Mouse (Mus musculus) intestine, embryonic 16.5 days (tissue): Measurements from ENCODE around the gene 3110040N11Rik. TPM values are rescaled to one million over a fixed set of nuclear protein-coding genes. Genes with fewer than 3 reads are reported as not detected.

Source experiments
- ATAC-seq: fragments of 200-750 bp; cut with Nextera tagmentation; 2 replicates; pipeline ENCODE4 v1.8.0; 2017; ENCODE audit warnings: moderate TSS enrichment, moderate library complexity
- H3K27ac ChIP-seq: fragments of 300-500 bp; sonication (generic); 2 replicates; pipeline ENCODE4 v1.5.1; 2014; ENCODE audit warnings: mild to moderate bottlenecking, low read length
- H3K27me3 ChIP-seq: fragments of 300-500 bp; sonication (generic); replicated peaks from 2 replicates; pipeline ENCODE4 v1.6.1; 2014; ENCODE audit warnings: low read length, control low read depth, mixed read lengths; ENCODE audit not compliant: control insufficient read depth, insufficient read depth
- H3K36me3 ChIP-seq: fragments of 300-500 bp; sonication (generic); 2 replicates; pipeline ENCODE4 v1.6.1; 2014; ENCODE audit warnings: low read length, control low read depth; ENCODE audit not compliant: control insufficient read depth, insufficient read depth
- H3K4me1 ChIP-seq: fragments of 300-500 bp; sonication (generic); 2 replicates; pipeline ENCODE4 v1.6.1; 2014; ENCODE audit warnings: low read length, control low read depth, mixed read lengths; ENCODE audit not compliant: control insufficient read depth, insufficient read depth
- H3K4me2 ChIP-seq: fragments of 300-500 bp; sonication (generic); 2 replicates; pipeline ENCODE4 v1.6.1; 2014; ENCODE audit warnings: low read depth, low read length, control low read depth
- H3K4me3 ChIP-seq: fragments of 300-500 bp; sonication (generic); 2 replicates; pipeline ENCODE4 v1.5.1; 2014; ENCODE audit warnings: mild to moderate bottlenecking, low read length
- H3K9ac ChIP-seq: fragments of 300-500 bp; sonication (generic); 2 replicates; pipeline ENCODE4 v1.6.1; 2014; ENCODE audit warnings: low read depth, low read length
- H3K9me3 ChIP-seq: fragments of 300-500 bp; sonication (generic); 2 replicates; pipeline ENCODE4 v1.6.1; 2016; ENCODE audit warnings: low read length, control low read depth; ENCODE audit not compliant: control insufficient read depth
- WGBS: fragments of 180-500 bp; shearing (Covaris S2); extraction: QIAGEN DNeasy Blood & Tissue Kit; methylation state at CpG from one replicate; pipeline ENCODE4 v1.1.7; 2014; 5-methylcytosine and 5-hydroxymethylcytosine counted together
- polyA plus RNA-seq: library from polyadenylated mRNA; unstranded; fragments of >200 nt; fragmentation: Nextera tagmentation; extraction: Ambion mirVana; gene quantifications from 2 replicates; pipeline ENCODE4 v1.2.1, GENCODE M21; 2015

The 3110040N11Rik gene
- polyA plus RNA-seq, 1 experiment from 2014 or later: 59.6 TPM

DNA sequence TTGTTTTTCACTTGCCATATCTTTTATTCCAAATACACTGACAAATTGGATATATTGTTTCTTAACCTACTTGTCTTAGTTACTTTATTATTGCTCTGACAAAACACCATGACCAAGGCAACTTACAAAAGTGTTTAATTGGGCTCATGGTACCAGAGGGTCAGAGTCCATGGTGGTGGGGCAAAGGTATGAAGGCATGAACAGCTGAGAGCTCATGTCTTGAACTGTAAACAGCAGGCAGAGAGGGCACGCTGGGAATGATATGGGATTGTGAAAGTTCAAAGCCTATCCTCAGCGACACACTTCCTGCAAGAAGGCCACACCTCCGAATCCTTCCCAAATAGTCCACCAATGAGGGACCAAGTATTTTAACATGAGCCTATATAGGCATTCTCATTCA is 41.3 kb downstream of the 3110040N11Rik start:
- H3K4me3 ChIP-seq: no peak overlapping the region
- no peak overlapping the region for H3K4me2 ChIP-seq
- no peak for ATAC-seq
- H3K36me3 ChIP-seq: no peaks in the 10 kb centered on the region
- H3K4me1 ChIP-seq: no peaks in the 10 kb centered on the region
- no peaks in the 10 kb centered on the region for H3K27me3 ChIP-seq
- no peaks in the 10 kb centered on the region for H3K9me3 ChIP-seq
- H3K27ac ChIP-seq: no peak overlapping the region
- no peak overlapping the region for H3K9ac ChIP-seq
- 81% methylated on average over 3 of the region's 3 CpGs for WGBS

GRCm38 (mm10) chr7:81744145-81744544 is 45.1 kb downstream of the 3110040N11Rik start:
- no peaks in the 10 kb centered on the region for H3K9me3 ChIP-seq
- no peaks in the 10 kb centered on the region for H3K36me3 ChIP-seq
- no peak overlapping the region for H3K4me2 ChIP-seq
- no peaks in the 10 kb centered on the region for H3K27me3 ChIP-seq
- H3K9ac ChIP-seq: no peak overlapping the region
- no peak overlapping the region for H3K4me3 ChIP-seq
- no peaks in the 10 kb centered on the region for H3K4me1 ChIP-seq
- 0 out of 2 replicates have a peak, but pooled peaks have one; percentile 64 for ATAC-seq
- no peak overlapping the region for H3K27ac ChIP-seq
- WGBS: 69% methylated on average over 4 of the region's 4 CpGs

DNA sequence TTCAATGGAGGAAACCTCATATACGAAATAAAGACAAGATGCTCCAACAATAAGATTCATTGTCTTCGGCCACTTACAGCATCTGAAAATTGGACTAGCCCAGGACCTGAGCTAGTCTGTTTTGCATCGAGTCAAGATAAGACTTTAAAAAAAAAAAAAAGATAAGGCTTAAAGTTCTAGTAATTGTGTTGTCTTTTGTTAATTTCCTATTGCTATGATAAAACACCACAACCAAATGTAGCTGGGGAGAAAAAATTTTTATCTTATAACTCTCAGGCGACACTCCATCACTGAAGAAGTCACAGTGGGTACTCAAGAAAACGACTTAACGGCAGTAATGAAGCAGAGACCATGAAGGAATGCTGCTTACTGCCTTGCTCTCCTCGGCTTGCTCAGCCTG is 49.3 kb downstream of the 3110040N11Rik start:
- Histone ChIP-seq H3K4me3 (no peak overlapping the region), H3K36me3 (no peaks in the 10 kb centered on the region), H3K9me3 (no peaks in the 10 kb centered on the region), H3K4me1 (no peaks in the 10 kb centered on the region), H3K27ac (no peak overlapping the region), H3K4me2 (peak overlapping the region; percentile 32), H3K9ac (no peak overlapping the region), H3K27me3 (no peaks in the 10 kb centered on the region)
- WGBS: 82% methylated on average over 7 of the region's 7 CpGs
- no peak for ATAC-seq

GRCm38 (mm10) chr7:81738720-81739385 is 50.4 kb downstream of the 3110040N11Rik start:
- Histone ChIP-seq H3K9me3 (no peaks in the 10 kb centered on the region), H3K4me3 (no peak overlapping the region), H3K9ac (no peak overlapping the region), H3K4me2 (no peak overlapping the region; the same call in 1 of the 2 replicates), H3K36me3 (no peaks in the 10 kb centered on the region), H3K4me1 (no peaks in the 10 kb centered on the region), H3K27ac (peak overlapping the region; percentile 58), H3K27me3 (no peaks in the 10 kb centered on the region)
- WGBS: 55% methylated on average over 8 of the region's 8 CpGs
- ATAC-seq: peak; percentile 86

GRCm38 (mm10) chr7:81735300-81736048 is 53.8 kb downstream of the 3110040N11Rik start:
- 58% methylated on average over 9 of the region's 9 CpGs for WGBS
- Histone ChIP-seq H3K27me3 (no peaks in the 10 kb centered on the region), H3K4me2 (no peak overlapping the region), H3K36me3 (no peaks in the 10 kb centered on the region), H3K4me1 (no peaks in the 10 kb centered on the region), H3K27ac (no peak overlapping the region), H3K9me3 (no peaks in the 10 kb centered on the region), H3K9ac (no peak overlapping the region), H3K4me3 (no peak overlapping the region)
- ATAC-seq: no peak; the same call in 1 of the 2 replicates

DNA sequence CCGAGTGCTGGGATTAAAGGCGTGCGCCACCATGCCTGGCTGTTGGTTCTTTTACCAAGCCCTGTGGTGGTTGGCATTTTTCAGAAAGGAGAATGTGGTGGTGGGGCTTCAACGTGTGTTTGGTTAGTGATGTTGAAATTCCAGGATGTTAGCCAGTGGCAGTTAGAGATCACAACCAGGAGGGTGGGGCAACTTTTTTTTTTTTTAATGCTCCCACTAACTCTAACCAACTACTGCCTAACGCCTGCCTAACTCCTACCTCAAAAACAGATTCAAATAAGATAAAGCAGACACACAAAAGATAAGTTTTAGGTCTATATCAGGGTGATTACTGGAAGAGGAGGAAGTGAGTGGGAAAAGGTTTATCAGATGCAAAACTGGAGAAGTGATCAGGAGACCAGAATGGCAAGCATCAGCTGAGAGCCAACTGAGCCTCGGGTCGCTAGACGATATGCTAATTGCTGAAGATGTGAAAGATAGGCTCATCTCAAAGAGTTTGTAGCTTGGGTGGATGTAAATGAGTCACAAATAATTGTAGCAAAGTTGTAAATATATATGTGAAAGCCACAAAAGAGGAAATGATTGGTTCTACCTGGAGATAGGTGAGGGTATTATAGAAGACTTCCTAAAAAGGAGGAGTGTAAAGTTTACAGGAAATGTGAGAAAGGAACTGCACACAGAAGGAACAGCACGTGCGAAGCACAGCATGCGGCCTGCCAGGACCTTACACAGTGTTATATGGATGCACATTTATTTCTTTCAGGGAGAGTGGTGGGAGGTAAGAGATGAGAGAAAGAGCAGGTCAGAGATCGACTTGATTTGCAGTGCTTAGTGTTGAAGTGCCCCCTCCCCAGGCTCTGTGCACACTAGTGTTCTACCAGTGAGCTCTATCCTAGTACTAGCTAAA is 56.8 kb downstream of the 3110040N11Rik start:
- ATAC-seq: no peak
- Histone ChIP-seq H3K36me3 (no peaks in the 10 kb centered on the region), H3K27ac (no peak overlapping the region), H3K4me2 (no peak overlapping the region), H3K9me3 (no peaks in the 10 kb centered on the region), H3K9ac (no peak overlapping the region), H3K4me1 (no peaks in the 10 kb centered on the region), H3K27me3 (no peaks in the 10 kb centered on the region), H3K4me3 (no peak overlapping the region)
- WGBS: 81% methylated on average over 12 of the region's 12 CpGs

Other genes starting within 250 kb of the 3110040N11Rik start
- gene Fsd2, start 222.5 kb downstream of the 3110040N11Rik start, polyA plus RNA-seq: 0.07 and 0.11 TPM in 2 replicates
- 1.4 and 1.9 TPM in 2 replicates for gene Whamm, start 218.2 kb downstream of the 3110040N11Rik start, polyA plus RNA-seq
- gene Homer2, start 82.0 kb downstream of the 3110040N11Rik start, polyA plus RNA-seq: 43.6 TPM in 2 replicates
- gene Ramac, start 26.6 kb downstream of the 3110040N11Rik start, polyA plus RNA-seq: 125 and 135 TPM in 2 replicates
- 23.0 and 44.7 TPM in 2 replicates for gene Btbd1, start 40.0 kb upstream of the 3110040N11Rik start, polyA plus RNA-seq
- gene Gm10160, start 66.3 kb upstream of the 3110040N11Rik start, polyA plus RNA-seq: not detected in 2 replicates
- 18.0 TPM in 2 replicates for gene Tm6sf1, start 69.5 kb upstream of the 3110040N11Rik start, polyA plus RNA-seq
- 6.3 and 6.7 TPM in 2 replicates for gene Hdgfl3, start 145.0 kb upstream of the 3110040N11Rik start, polyA plus RNA-seq
- 2.1 TPM in 2 replicates for gene Bnc1, start 202.8 kb upstream of the 3110040N11Rik start, polyA plus RNA-seq